Mouse (Mus musculus) midbrain, embryonic 16.5 days (tissue): Measurements from ENCODE around the gene Pabpn1l. TPM values are rescaled to one million over a fixed set of nuclear protein-coding genes. Genes with fewer than 3 reads are reported as not detected.
A peak's percentile ranks its signal among the peaks of the same experiment; 100 is the strongest.
"Not testable (repeated sequence)": the region's sequence is repeated elsewhere in the genome, so short reads cannot be mapped to it uniquely, and the experiment has no call there.

Experiments
- ATAC-seq: fragments of 200-750 bp; cut with Nextera tagmentation; 2 replicates; pipeline ENCODE4 v1.8.0; 2017; ENCODE audit warnings: moderate TSS enrichment
- H3K27ac ChIP-seq: fragments of 300-500 bp; sonication (generic); 2 replicates; pipeline ENCODE4 v1.5.1; 2014; ENCODE audit warnings: mild to moderate bottlenecking, low read length, mixed read lengths
- H3K27me3 ChIP-seq: fragments of 300-500 bp; sonication (generic); 2 replicates; pipeline ENCODE4 v1.6.1; 2014; ENCODE audit warnings: low read depth, low read length, mixed read lengths; ENCODE audit not compliant: control insufficient read depth, insufficient read depth
- H3K36me3 ChIP-seq: fragments of 300-500 bp; sonication (generic); 2 replicates; pipeline ENCODE4 v1.6.1; 2014; ENCODE audit warnings: mild to moderate bottlenecking, low read length, moderate library complexity, mixed read lengths; ENCODE audit not compliant: control insufficient read depth, insufficient read depth
- H3K4me1 ChIP-seq: fragments of 300-500 bp; sonication (generic); 2 replicates; pipeline ENCODE4 v1.6.1; 2014; ENCODE audit warnings: mild to moderate bottlenecking, low read length, mixed read lengths; ENCODE audit not compliant: control insufficient read depth, insufficient read depth
- H3K4me2 ChIP-seq: fragments of 300-500 bp; sonication (generic); 2 replicates; pipeline ENCODE4 v1.6.1; 2014; ENCODE audit warnings: mild to moderate bottlenecking, low read length, mixed read lengths
- H3K4me3 ChIP-seq: fragments of 300-500 bp; sonication (generic); 2 replicates; pipeline ENCODE4 v1.5.1; 2014; ENCODE audit warnings: low read depth, mild to moderate bottlenecking, low read length, moderate library complexity, mixed read lengths
- H3K9ac ChIP-seq: fragments of 300-500 bp; sonication (generic); 2 replicates; pipeline ENCODE4 v1.6.1; 2014; ENCODE audit warnings: low read depth, low read length, mixed read lengths
- H3K9me3 ChIP-seq: fragments of 300-500 bp; sonication (generic); replicated peaks from 2 replicates; pipeline ENCODE4 v1.6.1; 2014; ENCODE audit warnings: mild to moderate bottlenecking, low read length, mixed read lengths; ENCODE audit not compliant: control insufficient read depth, poor library complexity, severe bottlenecking
- WGBS: fragments of 180-500 bp; shearing (Covaris S2); extraction: QIAGEN DNeasy Blood & Tissue Kit; methylation state at CpG from one replicate; pipeline ENCODE4 v1.1.7; 2014; 5-methylcytosine and 5-hydroxymethylcytosine counted together
- polyA plus RNA-seq: library from polyadenylated mRNA; unstranded; fragments of >200 nt; fragmentation: Nextera tagmentation; extraction: Ambion mirVana; gene quantifications from 2 replicates; pipeline ENCODE4 v1.2.1, GENCODE M21; 2015

Pabpn1l gene
- polyA plus RNA-seq, 1 experiment from 2014 or later: not detected

DNA sequence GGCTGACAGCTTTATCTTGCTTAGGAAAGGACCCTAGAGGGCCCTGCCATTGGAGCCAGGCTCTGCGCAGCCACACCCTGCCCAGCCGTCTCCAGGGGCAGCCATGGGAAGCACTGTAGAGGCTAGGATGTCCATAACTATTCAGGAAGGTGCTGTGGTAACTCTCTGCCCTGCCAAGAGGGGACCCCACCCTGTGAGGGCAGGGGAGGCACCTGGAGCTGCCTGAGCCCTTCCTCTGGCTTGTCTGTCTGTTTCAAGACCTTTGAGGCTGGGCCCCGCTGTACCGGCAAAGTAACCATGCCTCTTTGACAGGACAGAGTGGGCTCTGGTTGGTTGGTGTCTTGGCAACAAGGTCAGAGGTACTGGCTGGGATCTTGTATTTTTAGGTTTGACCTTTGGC, 18.3 kb upstream of the Pabpn1l start:
- Histone ChIP-seq H3K9me3 (no peaks in the 10 kb centered on the region), H3K27ac (no peak overlapping the region), H3K27me3 (no peaks in the 10 kb centered on the region), H3K36me3 (peaks cover 18% of the 10 kb centered on the region; the same call in 1 of the 2 replicates), H3K9ac (no peak overlapping the region), H3K4me1 (no peaks in the 10 kb centered on the region; the same call in 1 of the 2 replicates), H3K4me3 (no peak overlapping the region), H3K4me2 (no peak overlapping the region)
- no peak for ATAC-seq
- WGBS: 94% methylated on average over 4 of the region's 4 CpGs

DNA sequence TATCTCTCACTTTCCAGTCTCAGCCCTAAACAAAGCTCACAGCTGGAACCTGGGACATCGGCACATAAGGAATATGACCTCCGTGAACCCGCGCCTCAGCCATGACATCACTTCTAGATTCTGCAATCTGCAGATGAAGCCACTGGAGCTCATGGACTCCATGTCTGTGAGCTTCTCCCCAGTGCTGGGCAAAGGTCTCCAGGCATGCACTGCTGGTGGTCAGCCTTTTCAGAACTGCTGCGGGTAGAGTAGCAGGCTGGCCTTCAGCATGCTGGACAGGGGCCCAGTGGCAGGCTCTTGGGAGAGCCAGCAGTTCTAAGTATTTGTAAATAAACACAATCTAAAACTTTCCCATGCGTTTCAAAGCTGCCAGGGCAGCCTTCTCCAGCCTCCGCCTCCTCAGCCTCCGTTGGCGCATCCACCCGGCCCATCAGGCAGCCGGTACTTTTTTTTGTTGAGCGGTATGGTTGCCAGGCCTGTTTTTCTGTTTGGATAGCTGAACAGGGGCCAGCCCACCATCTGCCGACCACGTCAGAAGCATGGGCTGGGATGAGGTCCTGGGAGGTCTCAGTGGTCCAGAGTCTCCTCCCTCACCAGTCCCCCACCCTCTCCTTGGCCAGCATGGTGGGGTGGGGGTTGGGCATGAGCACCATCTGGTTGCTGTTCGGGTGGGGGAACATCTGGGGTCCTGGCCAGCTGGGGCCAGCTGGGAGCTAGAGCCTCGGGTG, 17.1 kb upstream of the Pabpn1l start:
- no peak overlapping the region for H3K4me2 ChIP-seq
- H3K9ac ChIP-seq: no peak overlapping the region
- H3K4me3 ChIP-seq: no peak overlapping the region
- ATAC-seq: peak; percentile 57
- no peaks in the 10 kb centered on the region; the same call in 1 of the 2 replicates for H3K4me1 ChIP-seq
- H3K9me3 ChIP-seq: no peaks in the 10 kb centered on the region
- 42% methylated on average over 16 of the region's 16 CpGs for WGBS
- H3K27me3 ChIP-seq: no peaks in the 10 kb centered on the region
- H3K36me3 ChIP-seq: peaks cover 26% of the 10 kb centered on the region; the same call in 1 of the 2 replicates
- 0 out of 2 replicates have a peak overlapping the region, but pooled peaks have one; percentile 3 for H3K27ac ChIP-seq

DNA sequence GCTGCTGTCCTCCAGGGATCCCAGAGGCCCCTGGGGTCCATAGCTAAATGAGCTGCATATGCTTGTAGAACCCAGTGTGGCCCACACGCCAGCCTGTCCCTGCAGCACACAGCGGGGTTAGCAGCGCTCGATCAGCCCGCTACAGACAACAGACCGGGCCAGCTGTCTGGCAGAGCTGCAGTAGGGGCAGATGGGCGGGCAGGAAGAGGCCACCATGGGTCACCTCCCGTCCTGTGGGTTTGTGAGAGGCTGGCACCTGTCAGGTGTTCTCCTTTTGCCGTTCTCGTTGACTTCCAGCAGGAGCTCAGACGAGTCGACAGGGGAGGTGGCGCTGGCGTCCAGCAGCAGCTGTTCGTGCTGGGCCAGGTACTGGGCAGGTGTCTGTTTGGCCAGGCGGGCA, 16.1 kb upstream of the Pabpn1l start:
- 77% methylated on average over 16 of the region's 16 CpGs for WGBS
- H3K4me1 ChIP-seq: no peaks in the 10 kb centered on the region; the same call in 1 of the 2 replicates
- H3K36me3 ChIP-seq: peaks cover 32% of the 10 kb centered on the region
- no peaks in the 10 kb centered on the region for H3K9me3 ChIP-seq
- H3K27ac ChIP-seq: no peak overlapping the region
- H3K4me2 ChIP-seq: no peak overlapping the region
- H3K4me3 ChIP-seq: no peak overlapping the region
- no peaks in the 10 kb centered on the region for H3K27me3 ChIP-seq
- ATAC-seq: no peak
- H3K9ac ChIP-seq: no peak overlapping the region

DNA sequence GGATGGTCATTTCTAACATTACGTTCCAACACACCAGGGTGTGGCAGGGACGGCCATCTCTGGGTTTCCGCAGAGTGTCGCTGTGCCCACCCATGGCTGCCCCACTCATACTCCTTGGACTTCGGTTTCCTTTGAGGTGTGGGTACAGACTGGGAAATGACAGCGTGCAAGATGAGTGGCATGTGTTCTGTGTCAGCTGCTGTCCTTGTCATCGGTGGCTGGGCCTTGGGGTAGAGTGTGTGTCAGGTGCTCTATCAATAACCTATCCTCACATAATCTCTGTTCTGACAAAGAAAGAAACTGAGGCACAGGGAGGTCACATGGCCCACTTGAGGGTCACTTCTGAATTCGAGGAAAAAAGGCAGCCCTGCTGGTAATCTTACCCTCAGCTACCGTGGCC, 14.7 kb upstream of the Pabpn1l start:
- 87% methylated on average over 9 of the region's 9 CpGs for WGBS
- Histone ChIP-seq H3K36me3 (peaks cover 38% of the 10 kb centered on the region), H3K27ac (no peak overlapping the region), H3K9me3 (no peaks in the 10 kb centered on the region), H3K4me2 (no peak overlapping the region), H3K27me3 (no peaks in the 10 kb centered on the region), H3K4me1 (no peaks in the 10 kb centered on the region; the same call in 1 of the 2 replicates), H3K9ac (no peak overlapping the region), H3K4me3 (no peak overlapping the region)
- no peak for ATAC-seq

DNA sequence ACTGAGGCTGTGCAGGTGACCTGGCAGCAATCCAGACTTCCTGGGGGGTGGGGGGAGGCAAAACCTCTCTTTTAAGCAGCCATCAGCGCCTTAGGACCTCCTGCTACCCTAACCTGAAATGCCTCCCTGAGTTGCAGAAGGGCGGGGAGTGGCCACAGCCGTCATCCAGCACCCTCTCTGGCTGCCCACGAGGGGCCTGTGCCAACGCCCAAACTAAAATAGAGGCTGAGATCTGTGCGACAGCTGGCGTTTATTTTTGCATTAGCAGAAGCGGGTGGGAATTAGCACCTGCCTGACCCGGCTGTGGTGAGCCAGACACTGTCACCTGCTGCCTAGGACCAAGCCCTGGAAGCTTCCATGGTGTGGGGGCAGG, 14.2 kb upstream of the Pabpn1l start:
- no peak overlapping the region for H3K9ac ChIP-seq
- H3K36me3 ChIP-seq: peaks cover 36% of the 10 kb centered on the region
- no peak overlapping the region for H3K4me3 ChIP-seq
- no peaks in the 10 kb centered on the region for H3K9me3 ChIP-seq
- no peak for ATAC-seq
- H3K4me2 ChIP-seq: no peak overlapping the region
- 74% methylated on average over 9 of the region's 9 CpGs for WGBS
- no peaks in the 10 kb centered on the region; the same call in 1 of the 2 replicates for H3K4me1 ChIP-seq
- no peaks in the 10 kb centered on the region for H3K27me3 ChIP-seq
- H3K27ac ChIP-seq: no peak overlapping the region

DNA sequence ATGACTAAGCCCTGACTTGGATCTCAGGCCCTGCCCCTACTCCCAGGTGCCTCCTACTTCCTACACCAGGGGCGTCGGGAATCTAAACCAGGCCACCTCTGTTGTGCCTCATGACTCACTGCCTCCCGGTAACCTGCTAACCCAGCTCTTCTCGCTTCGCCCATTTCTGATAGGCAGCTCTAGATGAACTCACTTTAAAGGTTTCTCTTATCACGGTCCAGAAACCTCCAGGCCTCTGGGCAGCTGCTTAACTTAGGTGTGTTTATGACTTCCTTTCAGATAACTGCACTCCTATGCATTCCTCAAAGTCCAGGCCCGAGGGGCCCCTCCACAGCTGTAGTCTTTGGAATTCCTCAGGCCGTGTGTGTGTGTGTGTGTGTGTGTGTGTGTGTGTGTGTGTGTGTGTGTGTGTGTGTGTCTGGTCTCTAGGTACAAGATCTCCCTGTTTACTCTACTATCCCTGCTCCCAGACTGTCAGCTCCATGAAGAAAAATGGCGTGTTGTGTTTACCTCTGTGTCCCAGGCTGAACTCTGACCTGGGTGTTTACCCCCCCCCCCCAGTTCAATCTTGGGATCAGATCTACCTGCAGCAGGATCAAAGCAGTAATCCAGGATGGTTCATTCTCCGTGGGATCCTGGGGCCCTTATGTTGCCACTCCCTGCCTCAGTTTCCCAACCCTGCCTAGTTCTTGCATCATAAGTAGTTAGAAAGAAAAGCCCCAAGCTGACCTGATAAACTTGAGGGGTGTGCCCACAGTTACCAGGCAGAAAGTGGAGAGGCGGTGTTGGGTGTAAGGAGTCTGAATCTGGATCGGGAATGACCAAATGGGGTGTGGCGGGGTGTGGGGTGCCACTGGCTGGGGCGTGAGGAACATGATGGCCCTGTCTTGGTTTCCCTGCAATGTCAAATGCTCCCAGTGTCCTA, 13.6 kb upstream of the Pabpn1l start:
- H3K27ac ChIP-seq: no peak overlapping the region
- ATAC-seq: no peak
- no peak overlapping the region for H3K4me2 ChIP-seq
- no peak overlapping the region for H3K9ac ChIP-seq
- no peaks in the 10 kb centered on the region; the same call in 1 of the 2 replicates for H3K4me1 ChIP-seq
- H3K4me3 ChIP-seq: no peak overlapping the region
- peaks cover 36% of the 10 kb centered on the region for H3K36me3 ChIP-seq
- 80% methylated on average over 14 of the region's 14 CpGs for WGBS
- no peaks in the 10 kb centered on the region for H3K27me3 ChIP-seq
- no peaks in the 10 kb centered on the region for H3K9me3 ChIP-seq

DNA sequence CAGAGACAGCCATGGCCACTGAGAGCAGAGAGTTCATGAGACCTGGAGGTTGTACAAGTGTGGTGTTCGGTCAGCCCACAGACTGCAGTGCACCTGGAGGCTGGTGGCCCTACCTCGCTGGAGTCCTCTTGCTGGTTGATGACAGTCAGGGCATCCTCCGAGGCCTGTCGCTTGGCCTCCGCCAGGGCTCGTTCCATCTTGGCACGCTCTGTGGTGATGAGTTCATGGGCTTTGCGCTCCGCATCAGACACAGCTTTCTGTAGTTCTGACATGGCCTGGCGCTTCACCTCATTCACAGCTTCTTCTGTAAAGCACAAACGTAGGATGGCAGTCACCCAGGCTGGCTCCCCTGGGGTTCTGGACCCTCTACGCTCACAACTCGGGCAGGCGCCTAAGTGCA, 10.7 kb upstream of the Pabpn1l start:
- Histone ChIP-seq H3K4me3 (no peak overlapping the region), H3K9me3 (no peaks in the 10 kb centered on the region), H3K9ac (no peak overlapping the region), H3K36me3 (peaks cover 30% of the 10 kb centered on the region), H3K4me2 (no peak overlapping the region), H3K4me1 (no peaks in the 10 kb centered on the region), H3K27me3 (no peaks in the 10 kb centered on the region), H3K27ac (no peak overlapping the region)
- no peak for ATAC-seq
- WGBS: 94% methylated on average over 14 of the region's 14 CpGs

DNA sequence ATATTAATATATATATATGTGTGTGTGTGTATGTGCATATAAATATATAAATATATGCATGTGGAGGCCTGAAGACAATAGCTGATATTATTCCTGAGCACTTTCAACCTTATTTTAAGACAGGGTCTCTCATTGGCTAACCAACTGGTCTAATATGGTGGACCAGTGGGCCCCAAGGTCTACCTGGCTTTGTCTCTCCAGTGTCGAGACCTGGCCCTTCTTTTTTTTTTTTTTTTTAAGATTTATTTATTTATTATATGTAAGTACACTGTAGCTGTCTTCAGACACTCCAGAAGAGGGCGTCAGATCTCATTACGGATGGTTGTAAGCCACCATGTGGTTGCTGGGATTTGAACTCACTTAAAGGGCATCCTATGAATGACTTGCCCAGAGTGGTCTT, 9.6 kb upstream of the Pabpn1l start:
- not testable (repeated sequence) for H3K4me3 ChIP-seq, ATAC-seq, H3K4me2 ChIP-seq, H3K9ac ChIP-seq, H3K9me3 ChIP-seq, H3K27ac ChIP-seq, H3K4me1 ChIP-seq, H3K27me3 ChIP-seq
- WGBS: 80% methylated on average over 3 of the region's 3 CpGs
- peaks cover 27% of the 10 kb centered on the region for H3K36me3 ChIP-seq

DNA sequence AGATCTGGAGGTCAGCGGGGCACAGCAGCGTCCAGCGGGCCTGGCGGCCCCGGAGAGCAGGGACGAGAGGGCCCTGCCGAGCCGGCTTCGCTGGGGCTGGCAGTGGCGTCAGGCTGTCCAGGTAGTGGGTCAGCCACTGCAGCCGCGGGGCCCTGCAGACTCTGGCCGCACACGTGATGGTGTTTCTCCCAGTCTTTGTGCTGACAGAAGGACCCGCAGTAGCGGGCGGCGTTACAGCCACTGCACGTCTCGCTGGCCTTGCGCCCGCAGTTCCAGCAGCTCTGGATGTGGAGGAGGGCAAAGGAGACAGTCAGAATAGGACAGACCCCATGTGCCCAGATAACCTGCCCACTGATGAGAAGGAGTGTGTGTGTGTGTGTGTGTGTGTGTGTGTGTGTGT, 8.2 kb upstream of the Pabpn1l start:
- Histone ChIP-seq H3K27me3 (no peaks in the 10 kb centered on the region), H3K27ac (no peak overlapping the region), H3K36me3 (peaks cover 27% of the 10 kb centered on the region), H3K9me3 (no peaks in the 10 kb centered on the region), H3K4me1 (no peaks in the 10 kb centered on the region), H3K4me2 (no peak overlapping the region), H3K4me3 (no peak overlapping the region), H3K9ac (no peak overlapping the region)
- ATAC-seq: no peak
- WGBS: 51% methylated on average over 22 of the region's 22 CpGs
